Mouse (Mus musculus) bone marrow macrophage, adult 2 months (primary cell): ENCODE measurements around the gene Smchd1. TPM values are rescaled to one million over a fixed set of nuclear protein-coding genes. Genes with fewer than 3 reads are reported as not detected.
A peak's percentile ranks its signal among the peaks of the same experiment; 100 is the strongest.
"Not testable (repeated sequence)": the region's sequence is repeated elsewhere in the genome, so short reads cannot be mapped to it uniquely, and the experiment has no call there.

Experiments used
- H3K27ac ChIP-seq: 2 replicates; pipeline ENCODE4 v1.5.1; 2012; ENCODE audit warnings: low read depth, low read length; ENCODE audit not compliant: insufficient read depth
- H3K4me1 ChIP-seq: 2 replicates; pipeline ENCODE4 v1.6.1; 2012; ENCODE audit warnings: low read length; ENCODE audit not compliant: control insufficient read depth, insufficient read depth
- H3K4me3 ChIP-seq: 2 replicates; pipeline ENCODE4 v1.5.1; 2012; ENCODE audit warnings: mild to moderate bottlenecking, low read length, moderate library complexity; ENCODE audit not compliant: insufficient read depth
- CTCF ChIP-seq: IDR thresholded peaks from 2 replicates; pipeline ENCODE4 v1.5.1; 2012; ENCODE audit warnings: low read depth, mild to moderate bottlenecking, low read length, moderate library complexity
- POLR2A ChIP-seq: IDR thresholded peaks from 2 replicates; pipeline ENCODE4 v1.6.1; 2012; ENCODE audit warnings: mild to moderate bottlenecking, low read depth, low read length, borderline replicate concordance
- polyA plus RNA-seq: library from polyadenylated mRNA; stranded (reverse); fragments of >200 nt; gene quantifications from 2 replicates; pipeline ENCODE4 v1.2.4, GENCODE M21; 2012; ENCODE audit not compliant: missing spikeins, insufficient read depth, insufficient read length

The Smchd1 gene
- polyA plus RNA-seq, 1 experiment, result 56.9 TPM

GRCm38 (mm10) chr17:71484711-71485110 is 9.6 kb upstream of the Smchd1 start:
- no peak for TF ChIP-seq CTCF
- TF ChIP-seq POLR2A, result no peak
- no peak overlapping the region for H3K4me3 ChIP-seq
- peak overlapping the region; percentile 92; the same call in 1 of the 2 replicates for H3K27ac ChIP-seq
- peaks cover 17% of the 10 kb centered on the region for H3K4me1 ChIP-seq

GRCm38 (mm10) chr17:71483418-71484060 is 8.4 kb upstream of the Smchd1 start:
- Histone ChIP-seq H3K4me3 (no peak overlapping the region), H3K27ac (no peak overlapping the region), H3K4me1 (peaks cover 14% of the 10 kb centered on the region)
- no peak for TF ChIP-seq POLR2A
- TF ChIP-seq CTCF, result no peak

DNA sequence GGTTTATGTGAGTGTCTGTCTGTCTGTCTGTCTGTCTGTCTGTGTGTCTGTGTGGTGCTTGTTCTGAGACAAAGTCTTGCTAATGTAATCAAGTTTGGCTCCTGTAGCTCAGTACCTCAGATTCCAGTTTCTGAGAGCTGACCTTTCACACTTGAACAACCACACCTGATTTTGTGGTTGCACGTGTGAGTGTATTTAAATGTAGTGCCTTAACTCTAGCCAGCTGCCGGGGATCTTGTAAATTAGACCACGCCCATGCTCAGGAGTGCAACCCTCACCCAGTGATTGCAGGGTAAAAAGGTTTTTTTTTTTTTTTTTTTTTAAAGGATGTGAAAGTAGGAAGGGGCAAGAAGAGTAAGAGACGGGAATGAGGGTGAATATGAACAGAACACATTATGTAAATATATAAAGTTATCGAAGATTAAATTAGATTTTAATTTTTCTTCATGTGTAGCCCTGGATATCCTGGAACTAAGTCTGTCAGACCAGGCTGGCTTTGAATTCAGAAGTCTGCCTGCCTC is 4.3 kb upstream of the Smchd1 start:
- H3K4me3 ChIP-seq, result no peak overlapping the region
- no peak overlapping the region for H3K27ac ChIP-seq
- TF ChIP-seq CTCF (no peak), POLR2A (no peak)
- H3K4me1 ChIP-seq, result 0 out of 2 replicates have a peak, but pooled peaks cover 2% of the 10 kb centered on the region

DNA sequence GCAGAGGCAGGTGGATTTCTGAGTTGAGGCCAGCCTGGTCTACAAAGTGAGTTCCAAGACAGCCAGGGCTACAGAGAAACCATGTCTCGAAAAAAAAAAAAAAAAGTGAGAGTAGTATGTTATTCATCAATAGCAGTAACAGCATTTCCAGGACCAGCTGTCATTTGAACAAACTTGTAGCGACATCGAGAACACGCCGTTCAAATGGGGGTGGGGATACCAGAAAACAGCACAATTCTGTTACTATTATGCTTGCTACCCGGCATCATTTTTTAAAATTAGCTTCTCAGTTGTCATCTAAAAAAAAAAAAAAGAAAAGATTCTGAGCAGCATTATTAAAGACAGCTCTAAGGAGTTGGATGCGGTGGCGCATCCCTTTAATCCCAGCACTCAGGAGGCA is 2.3 kb upstream of the Smchd1 start:
- Histone ChIP-seq H3K27ac (no peak overlapping the region), H3K4me1 (peaks cover 9% of the 10 kb centered on the region), H3K4me3 (no peak overlapping the region)
- TF ChIP-seq CTCF (no peak), POLR2A (no peak)

DNA sequence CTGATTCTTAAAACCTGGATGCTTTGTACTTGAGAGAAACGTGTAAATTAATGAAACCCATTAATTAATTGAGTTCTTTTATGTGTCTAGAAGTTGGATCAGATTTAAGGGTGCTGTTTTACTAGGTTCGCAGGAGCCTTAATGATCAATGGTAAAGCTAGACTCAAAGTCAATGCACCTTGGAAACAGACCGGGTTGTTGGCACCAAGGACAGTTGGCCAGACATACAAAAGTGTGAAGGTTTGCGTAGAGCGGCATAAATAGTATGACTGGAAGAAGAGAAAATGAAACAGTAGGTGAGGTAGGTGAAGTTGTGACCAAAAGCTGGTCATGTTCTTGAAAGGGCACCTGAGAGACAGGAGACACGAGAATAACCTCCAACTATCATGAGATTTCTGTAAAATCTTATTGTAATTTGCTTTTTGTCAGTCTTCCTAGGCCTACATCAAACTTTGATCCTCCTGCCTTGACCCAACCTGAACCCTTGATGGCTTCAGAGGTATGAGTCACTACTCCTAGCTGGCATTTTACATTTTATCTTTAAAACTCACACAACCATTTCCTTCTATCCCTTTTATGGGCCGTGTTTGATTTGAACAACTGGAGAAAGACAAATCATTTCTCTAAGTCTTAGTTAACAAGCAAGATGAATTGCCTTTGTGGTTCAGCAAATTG is 1.3 kb upstream of the Smchd1 start:
- TF ChIP-seq POLR2A, result no peak
- TF ChIP-seq CTCF, result no peak
- no peak overlapping the region for H3K27ac ChIP-seq
- H3K4me3 ChIP-seq, result no peak overlapping the region
- H3K4me1 ChIP-seq, result peaks cover 12% of the 10 kb centered on the region

DNA sequence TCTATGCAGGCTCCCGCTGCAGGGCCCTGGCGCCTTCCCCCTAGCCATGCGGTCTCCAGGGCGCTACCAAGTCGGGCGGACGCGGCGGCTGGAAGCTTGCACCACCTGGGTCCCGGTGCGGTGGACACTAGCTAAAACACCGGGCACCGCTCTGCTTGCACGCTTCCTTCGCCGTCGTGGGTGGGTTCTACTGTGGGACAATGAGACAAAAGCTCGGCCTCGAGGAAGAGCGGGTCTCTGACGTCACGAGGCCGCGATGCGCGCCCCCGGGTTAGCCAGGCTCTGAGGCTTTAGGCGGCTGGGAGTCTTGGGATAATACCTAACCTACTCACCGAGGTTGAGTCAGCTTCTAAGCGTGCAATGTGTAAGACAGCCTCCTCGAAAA is 554 bp upstream of the Smchd1 start:
- Histone ChIP-seq H3K27ac (peak overlapping the region; percentile 81), H3K4me3 (peak overlapping the region; percentile 99), H3K4me1 (peaks cover 14% of the 10 kb centered on the region)
- TF ChIP-seq CTCF (no peak), POLR2A (no peak)

GRCm38 (mm10) chr17:71474128-71474527 is 1.0 kb downstream of the Smchd1 start:
- TF ChIP-seq POLR2A, result no peak
- TF ChIP-seq CTCF, result no peak
- no peak overlapping the region for H3K27ac ChIP-seq
- peak overlapping the region; percentile 99 for H3K4me3 ChIP-seq
- peaks cover 17% of the 10 kb centered on the region for H3K4me1 ChIP-seq

DNA sequence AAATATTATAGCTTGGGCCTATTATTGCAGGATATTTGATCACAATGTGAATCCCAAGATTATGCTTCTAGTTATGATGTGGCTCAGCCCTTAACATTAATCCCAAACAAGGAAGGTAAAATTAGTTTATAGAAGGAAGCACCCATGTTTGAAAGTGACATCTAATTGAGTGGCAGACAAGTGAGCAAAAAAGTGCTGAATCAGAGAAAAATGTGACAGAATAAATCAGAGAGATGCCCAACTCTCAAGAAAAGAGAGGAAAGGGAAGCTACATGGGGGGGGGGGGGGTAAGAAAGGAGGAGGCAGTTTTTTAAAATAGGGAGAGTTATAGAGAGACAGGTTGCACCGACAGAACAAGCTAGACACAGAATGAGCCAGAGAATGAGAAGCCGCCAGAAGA is 3.9 kb downstream of the Smchd1 start:
- Histone ChIP-seq H3K4me3 (no peak overlapping the region), H3K4me1 (peaks cover 17% of the 10 kb centered on the region), H3K27ac (no peak overlapping the region)
- TF ChIP-seq CTCF (no peak), POLR2A (no peak)

DNA sequence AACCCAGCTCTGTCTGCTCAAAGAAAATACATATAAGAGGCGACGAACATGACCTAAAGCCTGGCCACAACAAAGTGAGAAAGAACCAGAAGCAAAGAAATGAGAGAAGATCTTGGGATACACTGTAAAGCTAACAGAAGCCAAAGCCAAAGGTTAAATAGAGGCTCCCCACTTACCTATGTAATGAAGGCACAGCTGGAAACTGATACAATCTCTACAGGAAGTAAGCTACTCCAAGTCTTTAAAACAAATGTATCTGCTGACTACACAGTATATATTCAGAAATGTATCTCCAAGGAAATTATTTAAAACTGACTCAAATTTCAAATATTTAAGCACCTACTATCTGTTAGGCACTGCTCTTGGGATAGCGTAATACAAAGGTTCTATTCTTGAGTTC is 14.8 kb downstream of the Smchd1 start:
- no peak for TF ChIP-seq POLR2A
- no peak for TF ChIP-seq CTCF
- H3K27ac ChIP-seq, result no peak overlapping the region
- no peak overlapping the region for H3K4me3 ChIP-seq
- no peaks in the 10 kb centered on the region for H3K4me1 ChIP-seq

DNA sequence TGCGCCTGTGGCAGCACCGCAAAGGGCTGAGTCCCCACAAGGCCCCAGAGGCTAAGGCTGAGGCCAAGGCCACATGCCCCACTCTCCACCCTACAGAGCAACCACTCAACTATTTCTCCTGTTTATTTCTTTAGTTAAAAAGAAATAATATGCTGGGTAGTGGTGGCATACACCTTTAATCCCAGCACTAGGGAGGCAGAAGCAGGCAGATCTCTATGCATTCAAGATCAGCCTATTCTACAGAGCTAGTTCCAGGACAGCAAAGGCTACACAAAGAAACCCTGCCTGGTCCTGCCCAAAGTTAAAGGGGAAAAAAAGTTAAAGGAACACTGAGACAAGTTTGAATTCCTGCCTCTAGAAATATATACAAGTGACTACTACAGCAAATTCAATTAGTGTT is 15.3 kb downstream of the Smchd1 start, which contains the start of gene Gm4707:
Gene Gm4707, minus strand, starts transcription at position 101 of the 400 bp plus-strand sequence.
- Histone ChIP-seq H3K27ac (no peak within 1 kb of the TSS), H3K4me1 (no peaks in the 10 kb centered on the region), H3K4me3 (no peak within 1 kb of the TSS)
- TF ChIP-seq POLR2A (no peak), CTCF (no peak)

DNA sequence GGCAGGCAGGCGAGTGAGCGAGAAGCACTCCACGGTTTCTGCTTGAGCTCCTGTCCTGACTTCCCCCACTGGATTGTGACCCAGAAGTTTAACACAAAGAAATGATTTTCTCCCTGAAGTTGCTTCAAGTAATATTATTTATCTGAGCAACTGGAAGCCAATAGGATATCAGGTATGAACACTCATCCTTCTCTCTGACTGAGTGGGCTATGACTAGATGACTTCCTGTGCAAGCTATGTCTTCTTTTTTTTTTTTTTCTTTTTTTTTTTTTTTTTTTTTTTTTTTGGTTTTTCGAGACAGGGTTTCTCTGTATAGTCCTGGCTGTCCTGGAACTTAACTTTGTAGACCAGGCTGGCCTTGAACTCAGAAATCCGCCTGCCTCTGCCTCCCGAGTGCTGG is 17.8 kb downstream of the Smchd1 start:
- not testable (repeated sequence) for H3K27ac ChIP-seq, H3K4me3 ChIP-seq, H3K4me1 ChIP-seq
